Mouse (Mus musculus) neural tube, embryonic 11.5 days (tissue): ENCODE data around the gene Nlgn1. TPM values are rescaled to one million over a fixed set of nuclear protein-coding genes. Genes with fewer than 3 reads are reported as not detected.

ENCODE experiments used
- ATAC-seq: fragments of 200-750 bp; cut with Nextera tagmentation; 2 replicates; pipeline ENCODE4 v1.8.0; 2017; ENCODE audit warnings: moderate number of reproducible peaks, mild to moderate bottlenecking, moderate TSS enrichment, moderate library complexity; ENCODE audit not compliant: insufficient read depth, low FRiP score, low TSS enrichment
- DNase-seq: peaks from one replicate; pipeline ENCODE4 v3.0.0-alpha.2; 2015; ENCODE audit warnings: low spot score
- H3K27ac ChIP-seq: fragments of 300-500 bp; sonication (generic); 2 replicates; pipeline ENCODE4 v1.5.1; 2014; ENCODE audit warnings: low read depth, mild to moderate bottlenecking, low read length
- H3K27me3 ChIP-seq: fragments of 300-500 bp; sonication (generic); 2 replicates; pipeline ENCODE4 v1.6.1; 2014; ENCODE audit warnings: mild to moderate bottlenecking, low read length, mixed read lengths; ENCODE audit not compliant: control insufficient read depth, insufficient read depth
- H3K36me3 ChIP-seq: fragments of 300-500 bp; sonication (generic); 2 replicates; pipeline ENCODE4 v1.6.1; 2014; ENCODE audit warnings: mild to moderate bottlenecking, low read length, moderate library complexity, mixed read lengths; ENCODE audit not compliant: control insufficient read depth, insufficient read depth
- H3K4me1 ChIP-seq: fragments of 300-500 bp; sonication (generic); 2 replicates; pipeline ENCODE4 v1.6.1; 2014; ENCODE audit warnings: low read length, mixed read lengths; ENCODE audit not compliant: control insufficient read depth, insufficient read depth
- H3K4me2 ChIP-seq: fragments of 300-500 bp; sonication (generic); 2 replicates; pipeline ENCODE4 v1.6.1; 2014; ENCODE audit warnings: low read depth, mild to moderate bottlenecking, moderate library complexity
- H3K4me3 ChIP-seq: fragments of 300-500 bp; sonication (generic); 2 replicates; pipeline ENCODE4 v1.5.1; 2014; ENCODE audit warnings: low read depth, low read length
- H3K9ac ChIP-seq: fragments of 300-500 bp; sonication (generic); 2 replicates; pipeline ENCODE4 v1.6.1; 2014; ENCODE audit warnings: mild to moderate bottlenecking, low read length
- H3K9me3 ChIP-seq: fragments of 300-500 bp; sonication (generic); 2 replicates; pipeline ENCODE4 v1.6.1; 2016; ENCODE audit warnings: low read length; ENCODE audit not compliant: control insufficient read depth
- WGBS: fragments of 180-500 bp; shearing (Covaris S2); extraction: QIAGEN DNeasy Blood & Tissue Kit; methylation state at CpG from one replicate; pipeline ENCODE4 v1.1.7; 2014; 5-methylcytosine and 5-hydroxymethylcytosine counted together
- polyA plus RNA-seq: library from polyadenylated mRNA; unstranded; fragments of >200 nt; fragmentation: Nextera tagmentation; extraction: Ambion mirVana; gene quantifications from 2 replicates; pipeline ENCODE4 v1.2.1, GENCODE M21; 2014

The Nlgn1 gene
- polyA plus RNA-seq, 1 experiment from 2014 or later: 5.1 TPM

DNA sequence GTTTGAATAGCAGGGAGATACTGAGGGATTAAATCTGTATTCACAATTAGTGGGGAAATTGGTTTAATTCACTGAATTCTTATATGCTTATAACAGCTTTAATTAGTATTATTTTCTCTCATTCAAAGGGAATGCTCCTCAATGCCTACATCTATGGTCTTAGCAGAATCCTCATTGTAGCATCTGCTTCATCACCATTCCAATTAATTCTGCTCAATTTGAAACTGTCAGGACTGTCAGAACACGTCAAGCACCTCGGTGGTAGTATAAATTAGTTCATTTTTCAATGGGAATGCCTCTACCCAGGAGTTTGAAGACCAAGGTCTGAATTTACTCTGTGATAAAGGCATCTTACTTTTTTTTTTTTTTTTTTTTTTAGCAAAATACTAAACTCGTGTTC, 158.6 kb downstream of the Nlgn1 start:
- DNase-seq (no peak), ATAC-seq (no peak)
- no peak overlapping the region for H3K4me2 ChIP-seq
- H3K9ac ChIP-seq: no peak overlapping the region
- H3K4me1 ChIP-seq: no peaks in the 10 kb centered on the region
- no peaks in the 10 kb centered on the region for H3K36me3 ChIP-seq
- no peaks in the 10 kb centered on the region for H3K27me3 ChIP-seq
- H3K9me3 ChIP-seq: no peaks in the 10 kb centered on the region
- 77% methylated on average over 3 of the region's 3 CpGs for WGBS
- H3K27ac ChIP-seq: no peak overlapping the region
- H3K4me3 ChIP-seq: no peak overlapping the region

DNA sequence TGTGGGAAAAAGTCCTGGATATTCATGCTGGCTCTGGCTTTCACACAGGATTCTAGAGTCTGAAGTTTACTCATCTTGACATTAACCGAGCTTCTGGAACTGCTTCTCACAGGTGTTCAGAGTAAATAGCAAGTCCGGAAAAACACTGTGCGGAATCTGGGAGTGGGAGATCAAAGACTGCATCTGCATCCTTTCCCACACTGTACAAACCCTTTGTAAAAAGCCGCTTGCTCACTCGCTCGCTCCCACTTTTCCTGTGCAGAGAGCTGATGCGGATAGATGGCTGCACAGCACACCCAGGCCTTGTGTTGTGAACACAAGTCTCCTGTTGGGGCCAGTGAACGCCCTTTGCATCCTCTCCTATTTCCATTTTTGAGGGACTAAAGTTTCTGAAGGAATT, 165.5 kb downstream of the Nlgn1 start:
- H3K27ac ChIP-seq: no peak overlapping the region
- H3K27me3 ChIP-seq: no peaks in the 10 kb centered on the region
- no peak for ATAC-seq
- no peak overlapping the region for H3K4me2 ChIP-seq
- no peak overlapping the region for H3K9ac ChIP-seq
- DNase-seq: no peak
- no peak overlapping the region for H3K4me3 ChIP-seq
- no peaks in the 10 kb centered on the region for H3K9me3 ChIP-seq
- 84% methylated on average over 8 of the region's 8 CpGs for WGBS
- no peaks in the 10 kb centered on the region for H3K36me3 ChIP-seq
- no peaks in the 10 kb centered on the region for H3K4me1 ChIP-seq

- 1% methylated on average over 9 of the region's 9 CpGs for WGBS
- ATAC-seq (peak; percentile 17; the same call in 1 of the 2 replicates), DNase-seq (peak; percentile 76)
- peak overlapping the region; percentile 69 for H3K4me2 ChIP-seq
- H3K27me3 ChIP-seq: no peaks in the 10 kb centered on the region
- H3K27ac ChIP-seq: no peak overlapping the region
- no peaks in the 10 kb centered on the region for H3K9me3 ChIP-seq
- no peaks in the 10 kb centered on the region for H3K36me3 ChIP-seq
- no peaks in the 10 kb centered on the region for H3K4me1 ChIP-seq
- H3K4me3 ChIP-seq: peak overlapping the region; percentile 55
- peak overlapping the region; percentile 23 for H3K9ac ChIP-seq
Observed at GRCm38 (mm10) chr3:26153782-26154181, 178.5 kb downstream of the Nlgn1 start.

DNA sequence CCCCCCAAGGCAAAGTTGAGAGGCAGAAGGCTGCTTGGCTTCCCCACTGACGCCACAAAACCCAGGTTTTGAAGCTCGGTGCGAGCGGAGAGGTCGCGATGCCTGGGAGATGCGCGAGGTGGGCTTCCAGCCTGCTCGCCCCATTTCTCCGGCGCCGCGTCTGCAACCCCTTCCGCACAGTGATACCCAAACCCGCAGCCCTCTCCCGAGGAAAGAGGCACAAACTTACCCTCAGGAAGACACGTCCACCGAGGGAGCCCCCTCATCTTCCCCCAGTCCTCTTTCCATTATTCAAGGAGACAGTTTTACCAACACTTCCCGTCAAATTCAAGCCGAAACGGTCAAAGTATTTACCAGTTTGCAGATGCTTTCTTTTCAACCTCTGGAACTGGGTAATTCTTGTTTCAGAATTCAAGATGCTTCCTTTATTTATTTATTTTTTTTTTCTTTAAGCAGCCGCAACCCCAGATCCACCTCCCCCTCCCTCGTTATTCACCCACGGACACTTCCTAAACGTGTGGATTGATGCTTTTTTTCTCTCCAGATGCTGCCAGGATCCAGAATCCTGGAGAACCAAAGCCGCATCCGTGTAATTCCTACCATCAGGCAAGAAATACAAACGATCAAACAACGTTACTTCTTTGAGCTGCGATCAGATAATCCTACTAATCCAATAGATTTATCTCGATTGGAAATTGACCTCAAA, 179.1 kb downstream of the Nlgn1 start:
- H3K9ac ChIP-seq: peak overlapping the region; percentile 23
- H3K4me1 ChIP-seq: no peaks in the 10 kb centered on the region
- DNase-seq (peak; percentile 68), ATAC-seq (peak; percentile 63)
- peak overlapping the region; percentile 69 for H3K4me2 ChIP-seq
- no peaks in the 10 kb centered on the region for H3K27me3 ChIP-seq
- 2% methylated on average over 31 of the region's 31 CpGs for WGBS
- H3K9me3 ChIP-seq: no peaks in the 10 kb centered on the region
- no peaks in the 10 kb centered on the region for H3K36me3 ChIP-seq
- H3K27ac ChIP-seq: no peak overlapping the region
- H3K4me3 ChIP-seq: peak overlapping the region; percentile 55

DNA sequence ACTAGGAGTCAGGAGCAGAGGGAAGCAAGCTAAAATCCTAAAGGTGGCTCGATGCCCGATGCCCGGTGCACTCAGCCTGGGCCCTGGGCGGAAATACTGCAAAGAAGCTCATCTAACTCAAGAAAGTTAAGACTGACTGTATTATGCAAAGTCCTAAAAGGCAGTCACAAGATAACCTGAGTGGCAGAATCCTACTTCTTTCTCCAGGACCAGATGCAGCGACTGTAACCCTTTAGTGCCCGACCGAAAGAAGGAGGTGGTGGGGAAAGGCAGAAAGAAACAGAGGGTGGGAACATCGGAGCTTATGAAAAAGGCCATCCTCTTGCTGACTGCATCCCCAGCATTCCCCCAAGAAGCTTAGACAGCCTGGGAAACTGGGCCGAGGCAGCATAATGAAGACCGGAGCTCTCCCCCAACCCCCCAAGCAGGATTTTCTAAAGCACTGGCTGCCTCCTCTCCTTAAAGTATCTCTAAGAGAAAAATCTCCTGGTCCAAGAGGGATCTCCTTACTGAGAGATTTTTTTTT, 179.7 kb downstream of the Nlgn1 start:
- DNase-seq (peak; percentile 59), ATAC-seq (peak; percentile 33; the same call in 1 of the 2 replicates)
- H3K9me3 ChIP-seq: no peaks in the 10 kb centered on the region
- no peaks in the 10 kb centered on the region for H3K4me1 ChIP-seq
- H3K27me3 ChIP-seq: no peaks in the 10 kb centered on the region
- H3K36me3 ChIP-seq: no peaks in the 10 kb centered on the region
- no peak overlapping the region for H3K27ac ChIP-seq
- H3K4me2 ChIP-seq: peak overlapping the region; percentile 69
- WGBS: 2% methylated on average over 10 of the region's 10 CpGs
- peak overlapping the region; percentile 23 for H3K9ac ChIP-seq
- peak overlapping the region; percentile 55 for H3K4me3 ChIP-seq

DNA sequence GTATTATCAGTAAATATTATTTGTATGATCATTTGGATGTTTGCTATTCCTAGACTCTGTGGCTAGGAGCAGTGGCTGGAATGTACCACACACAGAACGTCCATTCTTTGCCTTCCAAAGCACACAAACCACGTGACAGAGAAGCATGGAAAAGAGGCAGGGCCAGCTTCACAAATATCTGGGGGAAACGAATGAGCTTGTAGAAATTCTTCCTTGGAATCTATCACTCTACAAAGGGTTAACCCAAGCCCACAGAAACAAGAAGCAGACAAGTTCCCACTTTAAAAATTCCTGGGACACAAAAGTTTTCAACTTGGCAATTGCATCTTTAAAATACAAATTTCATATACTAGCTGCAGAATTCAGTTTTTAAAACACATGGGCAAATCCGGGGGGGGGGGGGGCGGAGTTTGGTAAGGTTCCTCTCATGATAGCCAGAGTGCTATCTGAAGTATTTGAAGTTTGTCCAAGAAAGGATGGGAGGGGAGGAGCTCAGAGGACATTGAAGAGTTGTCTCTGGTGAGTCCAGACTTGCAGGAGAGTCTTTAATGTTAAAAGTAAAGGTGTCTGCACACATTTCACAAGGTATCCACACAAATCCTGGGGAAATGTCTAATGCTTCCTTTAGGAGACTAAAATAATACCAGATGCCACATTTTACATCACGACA, 180.8 kb downstream of the Nlgn1 start:
- DNase-seq (no peak), ATAC-seq (no peak)
- no peak overlapping the region for H3K27ac ChIP-seq
- 42% methylated on average over 6 of the region's 6 CpGs for WGBS
- no peak overlapping the region for H3K4me3 ChIP-seq
- H3K4me2 ChIP-seq: peak overlapping the region; percentile 6; the same call in 1 of the 2 replicates
- H3K9ac ChIP-seq: no peak overlapping the region
- H3K4me1 ChIP-seq: no peaks in the 10 kb centered on the region
- H3K27me3 ChIP-seq: no peaks in the 10 kb centered on the region
- H3K36me3 ChIP-seq: no peaks in the 10 kb centered on the region
- H3K9me3 ChIP-seq: no peaks in the 10 kb centered on the region

DNA sequence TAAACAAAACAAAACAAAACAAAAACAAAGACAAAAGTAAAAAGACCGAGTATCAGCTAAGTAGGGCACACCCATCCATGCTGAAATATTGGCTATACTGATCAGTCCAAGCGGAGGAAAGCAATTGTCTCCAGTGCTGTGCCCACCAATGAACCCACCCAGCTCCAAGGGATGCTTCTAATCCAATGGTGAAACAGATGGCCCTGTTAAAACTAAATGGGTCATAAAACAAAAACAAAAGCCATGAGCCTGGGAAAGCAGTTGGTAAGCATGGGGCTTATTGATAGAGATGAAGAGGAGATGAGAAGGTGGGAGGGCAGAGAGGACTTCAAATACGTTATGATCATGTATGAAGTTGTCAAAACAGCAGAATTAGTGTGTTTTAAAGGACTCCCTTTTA, 186.1 kb downstream of the Nlgn1 start:
- H3K4me3 ChIP-seq: no peak overlapping the region
- no peak overlapping the region for H3K4me2 ChIP-seq
- WGBS: 20% methylated on average over 3 of the region's 3 CpGs
- H3K4me1 ChIP-seq: no peaks in the 10 kb centered on the region
- DNase-seq (no peak), ATAC-seq (peak; percentile 82; the same call in 1 of the 2 replicates)
- H3K9me3 ChIP-seq: no peaks in the 10 kb centered on the region
- no peaks in the 10 kb centered on the region for H3K36me3 ChIP-seq
- no peak overlapping the region for H3K9ac ChIP-seq
- no peaks in the 10 kb centered on the region for H3K27me3 ChIP-seq
- no peak overlapping the region for H3K27ac ChIP-seq

- 43% methylated on average over 5 of the region's 5 CpGs for WGBS
- H3K27me3 ChIP-seq: no peaks in the 10 kb centered on the region
- no peak overlapping the region for H3K27ac ChIP-seq
- no peak overlapping the region for H3K4me3 ChIP-seq
- no peak for DNase-seq
- H3K9ac ChIP-seq: no peak overlapping the region
- peak; percentile 65 for ATAC-seq
- H3K4me2 ChIP-seq: no peak overlapping the region
- H3K36me3 ChIP-seq: no peaks in the 10 kb centered on the region
- H3K9me3 ChIP-seq: no peaks in the 10 kb centered on the region
- H3K4me1 ChIP-seq: no peaks in the 10 kb centered on the region
Observed at GRCm38 (mm10) chr3:26145441-26145840, 186.8 kb downstream of the Nlgn1 start.

- Histone ChIP-seq H3K27me3 (no peaks in the 10 kb centered on the region), H3K36me3 (no peaks in the 10 kb centered on the region), H3K9ac (no peak overlapping the region), H3K4me2 (no peak overlapping the region), H3K9me3 (no peaks in the 10 kb centered on the region), H3K4me3 (no peak overlapping the region), H3K27ac (no peak overlapping the region), H3K4me1 (no peaks in the 10 kb centered on the region)
- ATAC-seq (no peak), DNase-seq (no peak)
- 91% methylated on average over 3 of the region's 3 CpGs for WGBS
Observed at GRCm38 (mm10) chr3:26141590-26141989, 190.7 kb downstream of the Nlgn1 start.
